Mouse (Mus musculus): ENCODE measurements around the gene Asb10. TPM values are rescaled to one million over a fixed set of nuclear protein-coding genes. Genes with fewer than 3 reads are reported as not detected.

Gene Asb10
- total RNA-seq, 1 experiment, result 0.18 TPM

GRCm38 (mm10) chr5:24586106-24586505 lies 45.3 kb upstream of the Asb10 start:
- in situ Hi-C loops (cut with MboI; ENCODE audit: low sequenced_read_pairs in 2 of 2, unreplicated experiment in 2 of 2), result no loop called here
- peak overlapping the region; percentile 74 to 81 for H3K4me3 ChIP-seq (ENCODE audit: insufficient read depth in 1 of 2, low read depth in 1 of 2, low read length in 2 of 2, poor library complexity in 1 of 2, severe bottlenecking in 1 of 2)
- no peaks in the 10 kb centered on the region for H3K9me3 ChIP-seq (ENCODE audit: control insufficient read depth, insufficient read depth, low read depth, low read length)
- peaks cover 8% of the 10 kb centered on the region; the same call in 1 of the 2 replicates for H3K36me3 ChIP-seq (ENCODE audit: control insufficient read depth, insufficient read depth, low read length, poor library complexity, severe bottlenecking)
- H3K27ac ChIP-seq (ENCODE audit: insufficient read depth, low read depth, low read length, poor library complexity, severe bottlenecking), result no peak overlapping the region
- H3K9ac ChIP-seq (ENCODE audit: insufficient read depth, low read depth, low read length, poor library complexity, severe bottlenecking), result peak overlapping the region; percentile 35; the same call in 1 of the 2 replicates
- no peak for DNase-seq (ENCODE audit: low read depth, low spot score)
- TF ChIP-seq MAFK (IDR thresholded peaks at IDR 0.05; ENCODE audit: insufficient read depth, low read depth, low read length), result no peak
- no peak for TF ChIP-seq ZC3H11A (IDR thresholded peaks at IDR 0.05; ENCODE audit: borderline replicate concordance, low read depth, low read length)
- no peak for TF ChIP-seq ZNF384 (IDR thresholded peaks at IDR 0.05; ENCODE audit: low read depth, low read length)
- TF ChIP-seq CHD2 (IDR thresholded peaks at IDR 0.05; ENCODE audit: low read depth, low read length), result no peak
- H3K4me1 ChIP-seq (ENCODE audit: control insufficient read depth in 2 of 2, insufficient read depth in 2 of 2, low read length in 2 of 2, poor library complexity in 1 of 2), result no peaks in the 10 kb centered on the region; a peak in 1 of 4 replicates

GRCm38 (mm10) chr5:24578109-24578963 lies 37.6 kb upstream of the Asb10 start:
- no peak for DNase-seq (ENCODE audit: low read depth, low spot score)
- Histone ChIP-seq H3K9me3 (ENCODE audit: control insufficient read depth, insufficient read depth, low read depth, low read length) (no peaks in the 10 kb centered on the region), H3K4me1 (ENCODE audit: control insufficient read depth in 2 of 2, insufficient read depth in 2 of 2, low read length in 2 of 2, poor library complexity in 1 of 2) (peaks cover 0 to 2% of the 10 kb centered on the region in 2 experiments; a peak in 1 of 4 replicates), H3K9ac (ENCODE audit: insufficient read depth, low read depth, low read length, poor library complexity, severe bottlenecking) (no peak overlapping the region), H3K27ac (ENCODE audit: insufficient read depth, low read depth, low read length, poor library complexity, severe bottlenecking) (no peak overlapping the region), H3K36me3 (ENCODE audit: control insufficient read depth, insufficient read depth, low read length, poor library complexity, severe bottlenecking) (peaks cover 19% of the 10 kb centered on the region), H3K4me3 (ENCODE audit: insufficient read depth in 1 of 2, low read depth in 1 of 2, low read length in 2 of 2, poor library complexity in 1 of 2, severe bottlenecking in 1 of 2) (peak overlapping the region; percentile 58 to 78)
- in situ Hi-C loops (cut with MboI; ENCODE audit: low sequenced_read_pairs in 2 of 2, unreplicated experiment in 2 of 2), result no loop called here
- TF ChIP-seq ZC3H11A (IDR thresholded peaks at IDR 0.05; ENCODE audit: borderline replicate concordance, low read depth, low read length), result no peak
- no peak for TF ChIP-seq HCFC1 (IDR thresholded peaks at IDR 0.05; ENCODE audit: borderline replicate concordance, insufficient read depth, low read length)
- no peak for TF ChIP-seq MAFK (IDR thresholded peaks at IDR 0.05; ENCODE audit: insufficient read depth, low read depth, low read length)
- no peak for TF ChIP-seq CHD2 (IDR thresholded peaks at IDR 0.05; ENCODE audit: low read depth, low read length)
- TF ChIP-seq ZNF384 (IDR thresholded peaks at IDR 0.05; ENCODE audit: low read depth, low read length), result no peak

GRCm38 (mm10) chr5:24577183-24577929 lies 36.6 kb upstream of the Asb10 start, which contains the start of gene Abcf2:
Abcf2 (minus strand) TSS chr5:24577467.
- no peak for TF ChIP-seq ZC3H11A (IDR thresholded peaks at IDR 0.05; ENCODE audit: borderline replicate concordance, low read depth, low read length)
- peak; percentile 98 for TF ChIP-seq HCFC1 (IDR thresholded peaks at IDR 0.05; ENCODE audit: borderline replicate concordance, insufficient read depth, low read length)
- peak; percentile 72; the same call in 1 of the 2 replicates for TF ChIP-seq CHD2 (IDR thresholded peaks at IDR 0.05; ENCODE audit: low read depth, low read length)
- TF ChIP-seq MAFK (IDR thresholded peaks at IDR 0.05; ENCODE audit: insufficient read depth, low read depth, low read length), result no peak
- TF ChIP-seq ZNF384 (IDR thresholded peaks at IDR 0.05; ENCODE audit: low read depth, low read length), result no peak
- Histone ChIP-seq H3K27ac (ENCODE audit: insufficient read depth, low read depth, low read length, poor library complexity, severe bottlenecking) (peak within 1 kb of the TSS; percentile 54; the same call in 1 of the 2 replicates), H3K9me3 (ENCODE audit: control insufficient read depth, insufficient read depth, low read depth, low read length) (no peaks in the 10 kb centered on the region), H3K9ac (ENCODE audit: insufficient read depth, low read depth, low read length, poor library complexity, severe bottlenecking) (peak within 1 kb of the TSS; percentile 93), H3K4me1 (ENCODE audit: control insufficient read depth in 2 of 2, insufficient read depth in 2 of 2, low read length in 2 of 2, poor library complexity in 1 of 2) (peaks cover 0 to 2% of the 10 kb centered on the region in 2 experiments; a peak in 1 of 4 replicates), H3K4me3 (ENCODE audit: insufficient read depth in 1 of 2, low read depth in 1 of 2, low read length in 2 of 2, poor library complexity in 1 of 2, severe bottlenecking in 1 of 2) (peak within 1 kb of the TSS; percentile 86 to 92), H3K36me3 (ENCODE audit: control insufficient read depth, insufficient read depth, low read length, poor library complexity, severe bottlenecking) (peaks cover 28% of the 10 kb centered on the region)
- in situ Hi-C loops (cut with MboI; ENCODE audit: low sequenced_read_pairs in 2 of 2, unreplicated experiment in 2 of 2), result no loop called here
- DNase-seq (ENCODE audit: low read depth, low spot score), result peak; percentile 100

GRCm38 (mm10) chr5:24576801-24577182 lies 36.0 kb upstream of the Asb10 start:
- Histone ChIP-seq H3K9me3 (ENCODE audit: control insufficient read depth, insufficient read depth, low read depth, low read length) (no peaks in the 10 kb centered on the region), H3K4me3 (ENCODE audit: insufficient read depth in 1 of 2, low read depth in 1 of 2, low read length in 2 of 2, poor library complexity in 1 of 2, severe bottlenecking in 1 of 2) (peak overlapping the region; percentile 86 to 92), H3K36me3 (ENCODE audit: control insufficient read depth, insufficient read depth, low read length, poor library complexity, severe bottlenecking) (peaks cover 34% of the 10 kb centered on the region), H3K4me1 (ENCODE audit: control insufficient read depth in 2 of 2, insufficient read depth in 2 of 2, low read length in 2 of 2, poor library complexity in 1 of 2) (peaks cover 0 to 2% of the 10 kb centered on the region in 2 experiments; a peak in 1 of 4 replicates), H3K27ac (ENCODE audit: insufficient read depth, low read depth, low read length, poor library complexity, severe bottlenecking) (peak overlapping the region; percentile 54; the same call in 1 of the 2 replicates), H3K9ac (ENCODE audit: insufficient read depth, low read depth, low read length, poor library complexity, severe bottlenecking) (peak overlapping the region; percentile 93)
- in situ Hi-C loops (cut with MboI; ENCODE audit: low sequenced_read_pairs in 2 of 2, unreplicated experiment in 2 of 2), result no loop called here
- TF ChIP-seq MAFK (IDR thresholded peaks at IDR 0.05; ENCODE audit: insufficient read depth, low read depth, low read length) (no peak), ZNF384 (IDR thresholded peaks at IDR 0.05; ENCODE audit: low read depth, low read length) (no peak), CHD2 (IDR thresholded peaks at IDR 0.05; ENCODE audit: low read depth, low read length) (no peak), HCFC1 (IDR thresholded peaks at IDR 0.05; ENCODE audit: borderline replicate concordance, insufficient read depth, low read length) (no peak), ZC3H11A (IDR thresholded peaks at IDR 0.05; ENCODE audit: borderline replicate concordance, low read depth, low read length) (no peak)
- no peak for DNase-seq (ENCODE audit: low read depth, low spot score)
